Mouse (Mus musculus): Measurements from ENCODE around the gene Mapk1ip1l.

The Mapk1ip1l gene

GRCm38 (mm10) chr14:47297785-47298407, at the start of gene Mapk1ip1l:
Gene Mapk1ip1l, plus strand, starts transcription at chr14:47298266.
- peak; percentile 97 for ATAC-seq (ENCODE audit: low TSS enrichment)

GRCm38 (mm10) chr14:47249839-47250238, 48.2 kb upstream of the Mapk1ip1l start:
- no peak for ATAC-seq (ENCODE audit: low TSS enrichment)

DNA sequence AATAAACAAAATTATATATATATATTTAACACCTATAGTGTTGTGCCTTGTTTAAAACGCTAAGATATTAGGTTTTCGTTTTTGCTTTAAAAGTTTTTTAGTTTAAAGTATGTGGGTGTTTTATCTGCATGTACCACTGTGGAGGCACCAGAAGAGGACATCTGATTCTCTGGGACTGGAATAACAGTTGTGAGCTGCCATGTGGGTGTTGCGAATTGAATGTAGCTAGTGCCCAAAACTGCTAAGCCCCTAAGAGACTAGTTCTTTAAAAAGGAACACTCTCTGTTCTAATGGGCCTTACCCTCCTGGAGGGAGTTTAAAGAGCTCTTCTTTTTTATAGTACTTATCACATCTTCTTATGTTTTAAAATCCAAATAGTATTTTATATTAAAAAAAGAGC, 33.2 kb upstream of the Mapk1ip1l start:
- peak; percentile 98 for ATAC-seq (ENCODE audit: low TSS enrichment)

DNA sequence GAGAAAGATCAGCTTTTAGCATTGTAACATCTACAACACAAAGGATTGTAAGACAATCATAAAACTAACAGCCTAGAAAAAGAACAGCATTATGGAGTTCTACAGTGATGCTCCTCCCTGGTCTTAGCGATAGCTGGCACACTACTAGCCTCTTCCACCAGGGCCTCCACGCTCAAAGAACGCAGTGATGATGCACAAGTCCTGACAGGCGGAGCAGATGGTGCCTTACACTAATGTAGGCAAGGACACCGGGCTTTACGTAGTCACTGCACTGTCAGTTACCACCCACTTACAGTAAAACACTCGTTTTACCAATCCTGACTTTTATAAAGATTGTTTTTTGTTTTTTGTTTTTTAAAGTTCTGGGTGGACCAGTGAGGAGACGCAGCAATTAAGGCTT, 32.2 kb upstream of the Mapk1ip1l start:
- ATAC-seq (ENCODE audit: low TSS enrichment) = peak; percentile 74; the same call in 1 of the 2 replicates

- ATAC-seq (ENCODE audit: low TSS enrichment) = no peak
These were observed 29.0 kb upstream of the Mapk1ip1l start for GRCm38 (mm10) chr14:47269056-47269455.

DNA sequence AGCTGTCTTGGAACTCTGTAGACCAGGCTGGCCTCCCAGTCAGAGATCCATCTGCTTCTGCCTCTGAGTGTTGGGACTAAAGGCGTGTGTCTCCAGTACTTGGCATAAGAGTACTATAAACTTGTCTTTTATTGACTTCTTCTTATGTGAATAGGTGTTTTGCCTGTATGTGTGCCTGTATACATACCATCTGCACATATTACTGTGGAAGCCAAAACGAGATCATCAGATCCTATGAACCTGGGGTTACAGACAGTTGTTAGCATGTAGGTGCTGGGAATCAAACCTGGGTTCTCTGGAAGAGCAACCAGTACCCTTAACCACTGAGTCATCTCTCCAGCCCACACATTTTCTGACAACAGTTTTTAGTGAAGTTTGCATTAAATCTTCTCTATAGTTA, 28.4 kb upstream of the Mapk1ip1l start:
- no peak for ATAC-seq (ENCODE audit: low TSS enrichment)

GRCm38 (mm10) chr14:47273751-47274150, 24.3 kb upstream of the Mapk1ip1l start:
- no peak for ATAC-seq (ENCODE audit: low TSS enrichment)

DNA sequence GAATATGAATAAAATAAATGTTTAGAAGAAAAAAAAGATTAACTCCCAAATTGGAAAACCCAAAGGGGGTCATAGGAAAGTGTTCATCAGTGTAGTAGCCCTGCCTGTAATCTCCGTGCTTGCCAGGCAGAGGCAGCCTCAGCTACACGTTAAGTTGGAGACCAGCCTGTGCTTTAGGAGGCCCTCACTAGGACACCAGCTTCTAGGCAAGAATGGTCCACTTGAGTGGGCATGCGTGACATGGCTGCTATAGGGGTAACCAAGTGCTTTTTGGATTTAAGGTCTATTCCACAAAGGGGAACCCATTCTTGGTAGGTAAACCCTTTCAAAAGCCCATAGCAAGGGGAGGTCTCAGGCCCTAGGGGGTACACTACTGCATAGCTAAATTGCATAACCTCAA, 22.6 kb upstream of the Mapk1ip1l start:
- ATAC-seq (ENCODE audit: low TSS enrichment) = no peak

- peak; percentile 25; the same call in 1 of the 2 replicates for ATAC-seq (ENCODE audit: low TSS enrichment)
These were observed 21.9 kb upstream of the Mapk1ip1l start for GRCm38 (mm10) chr14:47276036-47276603.

DNA sequence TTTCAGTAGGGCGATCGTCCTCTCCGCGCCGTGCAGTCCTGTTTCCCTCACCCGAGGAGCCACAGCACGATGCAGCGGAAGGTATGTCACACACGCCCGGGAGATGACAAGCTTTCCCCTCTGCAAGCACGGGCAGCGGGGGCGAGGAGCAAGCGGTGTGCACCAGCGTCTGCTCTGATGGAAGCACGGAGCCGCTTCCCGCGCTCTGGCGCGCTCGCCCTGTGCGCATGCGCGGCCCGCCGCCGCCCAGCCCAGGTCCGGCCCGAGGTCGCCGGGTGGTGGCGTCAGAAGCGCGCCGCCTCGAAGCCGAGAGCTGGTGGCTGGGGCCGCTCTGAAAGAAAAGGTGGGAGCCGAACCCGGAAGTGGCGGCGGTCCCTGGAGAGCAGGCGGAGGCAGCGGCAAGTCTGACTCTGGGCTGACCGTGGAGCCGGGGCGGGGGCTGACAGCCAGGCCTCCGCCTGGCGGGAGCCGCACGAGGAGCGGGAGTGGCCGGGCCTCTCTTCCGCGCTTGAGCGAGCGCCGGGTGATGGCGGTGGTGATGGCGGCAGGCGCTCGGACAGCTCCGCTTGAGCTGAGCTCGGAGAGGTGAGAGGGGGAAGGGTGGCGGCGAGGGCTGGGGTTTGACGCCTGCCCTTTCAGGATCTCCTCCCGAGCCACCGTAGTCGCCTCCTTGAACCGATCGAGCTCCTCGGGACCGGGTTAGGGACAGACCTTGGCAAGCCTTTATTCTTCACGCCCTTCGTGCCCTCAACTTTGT, 21.3 kb upstream of the Mapk1ip1l start, which contains the start of the genes Wdhd1 and Socs4:
Wdhd1 (minus strand) TSS at position 221 of the 757 bp plus-strand sequence.
Socs4 (plus strand) TSS at position 295 of the 757 bp plus-strand sequence.
- ATAC-seq (ENCODE audit: low TSS enrichment) = peak; percentile 95

GRCm38 (mm10) chr14:47279058-47279457, 19.0 kb upstream of the Mapk1ip1l start:
- ATAC-seq (ENCODE audit: low TSS enrichment) = no peak

- ATAC-seq (ENCODE audit: low TSS enrichment) = no peak
These were observed 16.5 kb upstream of the Mapk1ip1l start for GRCm38 (mm10) chr14:47281535-47281934.

DNA sequence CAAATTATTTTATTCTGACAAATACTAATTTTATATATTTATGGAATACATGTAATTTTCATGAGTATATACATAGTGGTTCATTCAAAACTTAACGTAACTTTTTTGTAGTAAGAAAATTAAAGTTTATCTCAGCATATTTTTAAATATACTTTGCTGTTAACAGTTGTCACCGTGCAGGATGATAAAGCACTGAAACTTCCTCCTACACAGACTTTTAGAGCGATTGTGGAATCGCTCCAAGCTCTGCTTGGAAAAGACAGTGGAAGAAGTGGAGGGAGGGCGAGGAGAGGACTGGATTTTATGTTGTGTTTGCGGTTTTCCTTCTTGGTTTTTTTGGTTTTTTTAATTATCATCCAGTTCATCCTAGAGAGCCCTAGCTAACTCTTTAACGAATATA, 14.5 kb upstream of the Mapk1ip1l start:
- ATAC-seq (ENCODE audit: low TSS enrichment) = peak; percentile 73

DNA sequence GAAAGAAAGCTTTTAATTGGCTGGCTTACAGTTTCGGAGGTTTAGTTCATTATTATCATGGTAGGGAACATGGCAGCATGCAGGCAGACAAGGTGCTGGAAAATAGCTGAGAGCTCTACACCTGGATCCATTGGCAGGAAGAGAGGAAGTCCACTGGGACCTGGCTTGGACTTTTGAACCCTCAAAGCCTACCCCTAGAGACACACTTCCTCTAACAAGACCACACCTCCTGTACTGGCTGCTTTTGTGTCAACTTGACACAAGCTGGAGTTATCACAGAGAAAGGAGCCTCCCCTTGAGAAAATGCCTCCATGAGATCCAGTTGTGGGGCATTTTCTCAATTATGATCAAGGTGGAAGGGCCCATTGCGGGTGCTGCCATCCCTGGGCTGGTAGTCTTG, 12.8 kb upstream of the Mapk1ip1l start:
- no peak for ATAC-seq (ENCODE audit: low TSS enrichment)

DNA sequence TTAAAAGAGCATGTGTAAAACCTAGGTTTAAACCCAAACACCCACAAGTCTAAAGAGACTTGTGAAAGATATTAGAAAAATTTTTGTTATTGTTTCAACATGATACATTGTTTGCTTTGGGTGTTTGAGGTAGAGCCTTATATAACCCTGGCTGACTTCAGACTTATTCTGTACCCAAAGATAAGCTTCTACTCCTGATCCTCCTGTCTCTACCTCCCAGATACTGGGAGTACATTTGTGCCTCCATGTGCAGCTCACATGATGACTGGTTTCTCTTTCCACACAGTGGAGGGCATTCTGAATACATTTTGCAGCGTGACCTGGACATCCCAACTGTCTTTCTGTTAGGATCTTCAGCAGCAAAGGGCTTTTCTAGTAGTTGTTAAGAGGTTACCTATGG, 11.9 kb upstream of the Mapk1ip1l start:
- ATAC-seq (ENCODE audit: low TSS enrichment) = no peak

DNA sequence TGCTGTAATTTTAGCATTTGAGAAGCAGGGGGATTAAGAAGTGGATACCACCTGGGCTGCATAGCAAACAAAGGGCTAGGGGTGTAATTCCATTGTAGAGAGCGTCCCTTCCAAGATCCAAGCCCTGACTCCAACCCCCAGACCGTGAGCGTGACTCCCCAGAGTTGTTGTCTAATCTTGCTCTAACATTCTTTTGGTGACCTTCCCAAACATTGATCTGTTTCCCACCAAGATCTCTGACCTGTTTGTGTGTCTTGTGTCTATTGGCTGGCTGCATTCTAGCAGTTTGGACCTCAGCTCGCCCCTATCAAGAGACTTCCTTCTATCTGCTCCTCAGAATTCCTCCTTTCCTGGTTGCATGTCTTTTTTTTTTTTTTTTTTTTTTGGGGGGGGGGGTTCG, 11.0 kb upstream of the Mapk1ip1l start:
- no peak for ATAC-seq (ENCODE audit: low TSS enrichment)

DNA sequence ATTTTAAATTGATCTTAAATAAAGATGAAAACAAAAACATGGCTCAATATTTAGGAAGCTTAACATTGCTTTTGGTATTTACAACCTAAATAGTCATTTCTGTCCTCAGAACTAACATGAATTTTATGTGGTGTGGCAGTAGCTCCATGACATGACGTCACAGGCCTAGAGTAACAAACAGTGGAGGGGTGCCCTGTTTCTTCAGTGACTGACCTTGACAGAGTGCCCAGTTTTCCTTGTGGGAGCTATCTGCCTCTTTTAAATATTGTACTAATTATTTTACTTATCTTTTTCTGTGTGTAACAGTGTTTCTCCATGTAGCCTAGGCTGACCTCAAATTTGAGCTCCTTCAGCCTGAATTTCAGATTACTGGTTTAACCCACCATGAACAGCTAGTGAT, 6.3 kb upstream of the Mapk1ip1l start:
- no peak for ATAC-seq (ENCODE audit: low TSS enrichment)

DNA sequence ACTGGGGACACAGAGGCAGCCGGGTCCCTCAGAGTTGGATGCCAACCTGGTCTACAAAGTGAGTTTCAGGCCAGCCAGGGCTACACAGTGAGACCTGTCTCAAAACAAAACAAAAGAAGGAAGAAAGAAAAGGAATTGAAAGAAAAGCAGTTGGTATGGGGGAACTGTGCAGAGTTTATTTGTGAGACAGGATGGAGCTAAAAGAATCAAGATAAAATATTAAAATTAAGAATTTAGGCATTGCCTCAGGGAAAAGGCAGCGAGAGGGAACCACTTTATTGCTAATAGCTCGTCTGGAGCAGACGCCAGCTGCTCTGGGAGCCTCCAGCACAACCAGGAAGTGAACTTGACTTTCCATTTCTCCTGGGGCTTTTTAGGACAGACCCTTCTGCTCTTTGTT, 3.9 kb upstream of the Mapk1ip1l start:
- ATAC-seq (ENCODE audit: low TSS enrichment) = no peak

DNA sequence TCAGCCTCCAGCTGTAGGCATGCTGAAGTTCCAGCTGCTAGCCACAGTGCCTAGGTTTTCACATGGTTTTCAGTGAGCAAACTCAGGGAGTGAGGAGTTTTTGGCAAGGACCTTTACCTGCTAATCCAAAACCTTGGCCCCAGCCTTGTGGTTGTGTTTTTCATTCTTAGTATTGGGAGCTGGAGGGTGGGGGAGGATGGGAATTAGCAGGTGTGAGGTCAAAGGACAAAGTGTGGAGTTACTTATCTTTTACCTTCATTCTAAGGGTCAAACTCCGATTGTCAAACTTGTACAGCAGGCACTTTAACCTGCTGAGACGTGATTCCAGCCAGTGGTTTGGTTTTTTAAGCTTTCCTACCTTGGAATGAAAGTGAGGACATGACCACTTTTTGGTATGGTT, 1.8 kb upstream of the Mapk1ip1l start:
- no peak for ATAC-seq (ENCODE audit: low TSS enrichment)

DNA sequence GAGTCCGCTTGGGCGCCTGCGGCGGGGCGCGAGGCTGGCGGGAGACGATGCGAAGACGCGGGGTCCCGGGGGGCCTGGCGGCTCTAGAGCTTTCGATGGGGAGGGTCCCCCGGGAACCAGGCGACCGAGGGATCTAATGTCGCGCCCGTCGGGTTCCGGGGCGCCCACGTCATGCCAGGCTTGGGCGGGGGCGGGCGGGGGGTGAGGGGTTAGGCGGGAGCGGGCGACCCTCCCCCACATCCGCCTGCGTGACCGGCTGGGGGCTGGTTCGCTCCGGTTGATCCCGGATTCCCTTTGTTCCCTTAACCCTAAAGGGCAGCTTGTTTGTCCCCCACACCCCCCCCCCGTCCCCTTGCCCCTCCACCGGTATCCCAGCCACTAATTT, 334 bp downstream of the Mapk1ip1l start:
- peak; percentile 21; the same call in 1 of the 2 replicates for ATAC-seq (ENCODE audit: low TSS enrichment)

GRCm38 (mm10) chr14:47298819-47299261, 774 bp downstream of the Mapk1ip1l start:
- 0 out of 2 replicates have a peak, but pooled peaks have one; percentile 21 for ATAC-seq (ENCODE audit: low TSS enrichment)

GRCm38 (mm10) chr14:47302885-47303680, 5.0 kb downstream of the Mapk1ip1l start:
- ATAC-seq (ENCODE audit: low TSS enrichment) = no peak

Data from frontal cortex, adult (tissue).